Mouse (Mus musculus): ENCODE measurements around the gene Stx3. TPM values are rescaled to one million over a fixed set of nuclear protein-coding genes. Genes with fewer than 3 reads are reported as not detected.

Gene Stx3
- polyA plus RNA-seq (2015; fragmentation: Illumina TruSeq; extraction: RNeasy Lipid Tissue Mini Kit (QIAGEN cat#74804); ENCODE audit: insufficient read depth, low read depth, low replicate concordance), result 4.8 TPM

DNA sequence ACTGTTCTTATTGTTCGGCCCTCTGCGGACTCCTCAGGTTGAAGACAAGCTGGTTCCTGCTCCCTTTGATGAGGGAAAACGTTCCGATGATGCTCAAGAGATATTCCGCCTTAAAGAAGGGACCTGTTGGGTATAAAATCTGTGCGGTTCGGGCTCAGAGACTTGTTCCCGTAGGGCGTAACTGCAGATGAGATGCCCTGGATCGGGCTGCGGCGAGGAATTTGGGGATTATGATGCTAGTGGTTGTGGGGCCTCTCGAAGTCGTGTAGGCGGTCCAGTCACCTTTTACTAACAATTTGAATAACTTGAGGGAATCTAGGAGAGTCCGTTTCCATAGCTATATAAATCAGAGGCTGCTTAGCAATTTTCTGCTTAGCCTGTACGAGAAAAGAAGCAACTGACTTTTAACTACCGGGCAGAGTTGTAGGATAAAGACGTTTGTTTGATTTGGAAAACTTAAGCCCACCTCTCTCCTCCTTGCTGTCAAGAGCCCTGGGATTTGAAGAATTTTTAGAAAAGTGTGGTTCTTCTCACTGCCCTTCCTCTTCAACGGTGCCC, at the start of gene Stx3:
TSS of gene Stx3 (minus strand) at position 261 of the 558 bp plus-strand sequence.

DNA sequence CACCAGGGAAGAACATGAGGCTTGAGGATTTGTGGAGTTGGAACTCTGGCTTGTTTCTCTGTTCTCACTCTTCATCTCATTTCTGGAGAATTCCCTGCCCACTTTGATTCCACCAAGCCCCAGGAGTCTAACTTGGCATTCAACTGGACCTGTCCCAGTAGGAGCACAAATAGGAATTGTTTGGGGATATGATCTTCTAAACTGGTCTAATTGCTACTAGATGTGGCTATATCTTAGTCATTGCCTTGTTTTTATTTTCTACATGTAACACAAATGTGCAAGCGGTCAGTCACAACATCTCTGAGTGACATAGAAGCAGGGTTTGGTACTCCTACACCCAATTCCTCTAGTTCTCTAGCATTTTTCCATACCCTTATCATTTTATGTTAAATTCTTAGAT, 41.8 kb upstream of the Stx3 start, which contains the start of gene Olfr1418:
TSS of gene Olfr1418 (minus strand) at position 101 of the 400 bp plus-strand sequence.

DNA sequence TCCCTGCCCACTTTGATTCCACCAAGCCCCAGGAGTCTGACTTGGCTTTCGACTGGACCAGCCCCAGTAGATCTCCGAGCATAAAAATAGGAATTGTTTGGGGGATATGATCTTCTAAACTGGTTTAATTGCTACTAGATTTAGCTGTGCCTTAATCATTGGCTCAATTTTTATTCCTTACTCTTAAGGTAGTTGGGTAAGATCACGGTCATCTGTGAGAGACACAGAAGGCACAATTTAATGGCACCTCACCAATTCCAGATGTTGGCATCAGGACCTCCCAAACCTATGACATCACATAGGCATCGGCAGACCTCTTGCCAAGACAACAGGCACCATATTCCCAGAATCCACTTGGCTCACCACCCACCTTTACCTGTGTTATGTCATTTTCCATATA, 19.9 kb upstream of the Stx3 start, which contains the start of gene Olfr1417:
TSS of gene Olfr1417 (minus strand) at position 101 of the 400 bp plus-strand sequence.

DNA sequence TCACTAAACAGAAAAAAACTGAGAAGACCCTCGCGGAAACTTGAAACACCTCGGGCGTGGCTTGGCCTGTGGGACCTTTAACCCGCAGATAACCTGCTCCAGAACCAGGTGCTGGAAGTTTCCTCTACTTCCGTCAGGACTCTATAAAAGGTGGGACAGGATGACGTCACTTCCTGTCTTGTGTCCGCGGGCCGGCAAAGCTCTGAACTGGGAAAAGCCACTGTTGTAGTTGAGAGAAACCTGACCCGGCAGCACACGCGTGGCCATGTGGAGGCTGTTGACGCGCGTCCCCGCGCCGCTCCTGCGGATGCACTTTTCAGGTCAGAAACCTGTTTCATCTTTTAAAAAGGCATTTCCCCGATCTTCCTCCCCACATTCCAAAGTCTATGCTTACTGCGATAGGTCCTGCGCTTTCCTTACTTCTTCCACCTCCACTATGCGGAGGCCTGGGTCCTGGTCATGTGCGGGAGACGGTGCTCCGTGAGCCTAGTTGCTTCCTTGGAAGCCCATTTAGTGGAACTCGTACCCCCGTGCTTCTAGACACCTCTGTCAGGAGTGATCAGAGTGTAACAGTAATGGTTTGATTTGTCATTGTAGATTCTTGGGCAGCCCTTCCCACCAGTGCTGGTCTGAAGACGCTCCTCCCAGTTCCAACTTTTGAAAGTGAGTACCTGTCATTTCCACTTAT, 48.9 kb downstream of the Stx3 start, which contains the start of gene Mrpl16:
TSS of gene Mrpl16 (plus strand) at position 187 of the 688 bp plus-strand sequence.

DNA sequence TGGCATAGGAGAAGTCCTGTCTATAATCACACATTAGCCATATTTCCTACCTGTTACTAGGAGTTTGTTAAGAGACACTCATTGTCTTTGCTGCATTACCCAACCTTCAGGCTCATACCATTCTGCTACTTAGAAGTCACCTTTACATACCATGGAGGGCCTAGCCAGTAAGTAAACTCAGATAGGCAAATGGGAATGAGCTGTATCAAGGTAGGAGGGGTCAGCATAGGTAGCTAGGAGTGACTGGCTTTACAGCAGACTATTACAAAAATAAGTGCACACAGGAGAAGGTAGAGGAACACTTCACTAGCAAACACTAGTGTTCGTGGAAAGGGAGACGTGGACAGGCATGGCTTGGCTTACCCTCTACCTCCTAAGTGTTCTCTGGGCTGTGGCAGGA, 71.9 kb downstream of the Stx3 start, which contains the start of gene Gif:
TSS of gene Gif (plus strand) at position 257 of the 400 bp plus-strand sequence.

Other genes starting within 250 kb of the Stx3 start
- 2.2 TPM for gene Ms4a6d, start 214.6 kb downstream of the Stx3 start, polyA plus RNA-seq (2015; fragmentation: Illumina TruSeq; extraction: RNeasy Lipid Tissue Mini Kit (QIAGEN cat#74804); ENCODE audit: insufficient read depth, low read depth, low replicate concordance)
- gene Ms4a2, start 195.7 kb downstream of the Stx3 start, polyA plus RNA-seq (2015; fragmentation: Illumina TruSeq; extraction: RNeasy Lipid Tissue Mini Kit (QIAGEN cat#74804); ENCODE audit: insufficient read depth, low read depth, low replicate concordance), result not detected
- gene Ms4a3, start 178.6 kb downstream of the Stx3 start, polyA plus RNA-seq (2015; fragmentation: Illumina TruSeq; extraction: RNeasy Lipid Tissue Mini Kit (QIAGEN cat#74804); ENCODE audit: insufficient read depth, low read depth, low replicate concordance), result not detected
- gene Oosp2, start 158.8 kb downstream of the Stx3 start, polyA plus RNA-seq (2015; fragmentation: Illumina TruSeq; extraction: RNeasy Lipid Tissue Mini Kit (QIAGEN cat#74804); ENCODE audit: insufficient read depth, low read depth, low replicate concordance), result not detected
- gene Oosp1, start 128.3 kb downstream of the Stx3 start, polyA plus RNA-seq (2015; fragmentation: Illumina TruSeq; extraction: RNeasy Lipid Tissue Mini Kit (QIAGEN cat#74804); ENCODE audit: insufficient read depth, low read depth, low replicate concordance), result not detected
- gene Oosp3, start 122.3 kb downstream of the Stx3 start, polyA plus RNA-seq (2015; fragmentation: Illumina TruSeq; extraction: RNeasy Lipid Tissue Mini Kit (QIAGEN cat#74804); ENCODE audit: insufficient read depth, low read depth, low replicate concordance), result not detected
- not detected for gene Gif, start 71.8 kb downstream of the Stx3 start, polyA plus RNA-seq (2015; fragmentation: Illumina TruSeq; extraction: RNeasy Lipid Tissue Mini Kit (QIAGEN cat#74804); ENCODE audit: insufficient read depth, low read depth, low replicate concordance)
- 6.5 TPM for gene Mrpl16, start 49.0 kb downstream of the Stx3 start, polyA plus RNA-seq (2015; fragmentation: Illumina TruSeq; extraction: RNeasy Lipid Tissue Mini Kit (QIAGEN cat#74804); ENCODE audit: insufficient read depth, low read depth, low replicate concordance)
- gene Olfr1417, start 19.8 kb upstream of the Stx3 start, polyA plus RNA-seq (2015; fragmentation: Illumina TruSeq; extraction: RNeasy Lipid Tissue Mini Kit (QIAGEN cat#74804); ENCODE audit: insufficient read depth, low read depth, low replicate concordance), result not detected
- not detected for gene Olfr1418, start 41.7 kb upstream of the Stx3 start, polyA plus RNA-seq (2015; fragmentation: Illumina TruSeq; extraction: RNeasy Lipid Tissue Mini Kit (QIAGEN cat#74804); ENCODE audit: insufficient read depth, low read depth, low replicate concordance)
- gene Olfr1419, start 55.7 kb upstream of the Stx3 start, polyA plus RNA-seq (2015; fragmentation: Illumina TruSeq; extraction: RNeasy Lipid Tissue Mini Kit (QIAGEN cat#74804); ENCODE audit: insufficient read depth, low read depth, low replicate concordance), result not detected
- gene Olfr1420, start 67.2 kb upstream of the Stx3 start, polyA plus RNA-seq (2015; fragmentation: Illumina TruSeq; extraction: RNeasy Lipid Tissue Mini Kit (QIAGEN cat#74804); ENCODE audit: insufficient read depth, low read depth, low replicate concordance), result not detected
- gene Patl1, start 93.0 kb upstream of the Stx3 start, polyA plus RNA-seq (2015; fragmentation: Illumina TruSeq; extraction: RNeasy Lipid Tissue Mini Kit (QIAGEN cat#74804); ENCODE audit: insufficient read depth, low read depth, low replicate concordance), result 5.2 TPM
- gene Osbp, start 146.5 kb upstream of the Stx3 start, polyA plus RNA-seq (2015; fragmentation: Illumina TruSeq; extraction: RNeasy Lipid Tissue Mini Kit (QIAGEN cat#74804); ENCODE audit: insufficient read depth, low read depth, low replicate concordance), result 9.6 TPM
- gene Olfr1423, start 221.9 kb upstream of the Stx3 start, polyA plus RNA-seq (2015; fragmentation: Illumina TruSeq; extraction: RNeasy Lipid Tissue Mini Kit (QIAGEN cat#74804); ENCODE audit: insufficient read depth, low read depth, low replicate concordance), result not detected
- not detected for gene Olfr1424, start 243.3 kb upstream of the Stx3 start, polyA plus RNA-seq (2015; fragmentation: Illumina TruSeq; extraction: RNeasy Lipid Tissue Mini Kit (QIAGEN cat#74804); ENCODE audit: insufficient read depth, low read depth, low replicate concordance)

Data from pancreas, adult 10 weeks (tissue).